Mouse (Mus musculus) ES-Bruce4 (cell line): ENCODE data around the gene Ccdc175.

Source experiments
- CTCF ChIP-seq: IDR thresholded peaks from one replicate; pipeline ENCODE4 v1.8.1; 2011; ENCODE audit warnings: low read depth, low read length
- POLR2A ChIP-seq: IDR thresholded peaks from one replicate; pipeline ENCODE4 v1.8.1; 2011; ENCODE audit warnings: low read length; ENCODE audit not compliant: insufficient read depth

GRCm38 (mm10) chr12:72213554-72213953 lies 28.7 kb upstream of the Ccdc175 start:
- TF ChIP-seq POLR2A: no peak
- no peak for TF ChIP-seq CTCF
